Mouse (Mus musculus) midbrain, embryonic 16.5 days (tissue): ENCODE data around the gene Ccdc50. TPM values are rescaled to one million over a fixed set of nuclear protein-coding genes. Genes with fewer than 3 reads are reported as not detected.
A peak's percentile ranks its signal among the peaks of the same experiment; 100 is the strongest.

Experiments used
- ATAC-seq: fragments of 200-750 bp; cut with Nextera tagmentation; 2 replicates; pipeline ENCODE4 v1.8.0; 2017; ENCODE audit warnings: moderate TSS enrichment
- H3K27ac ChIP-seq: fragments of 300-500 bp; sonication (generic); 2 replicates; pipeline ENCODE4 v1.5.1; 2014; ENCODE audit warnings: mild to moderate bottlenecking, low read length, mixed read lengths
- H3K27me3 ChIP-seq: fragments of 300-500 bp; sonication (generic); 2 replicates; pipeline ENCODE4 v1.6.1; 2014; ENCODE audit warnings: low read depth, low read length, mixed read lengths; ENCODE audit not compliant: control insufficient read depth, insufficient read depth
- H3K36me3 ChIP-seq: fragments of 300-500 bp; sonication (generic); 2 replicates; pipeline ENCODE4 v1.6.1; 2014; ENCODE audit warnings: mild to moderate bottlenecking, low read length, moderate library complexity, mixed read lengths; ENCODE audit not compliant: control insufficient read depth, insufficient read depth
- H3K4me1 ChIP-seq: fragments of 300-500 bp; sonication (generic); 2 replicates; pipeline ENCODE4 v1.6.1; 2014; ENCODE audit warnings: mild to moderate bottlenecking, low read length, mixed read lengths; ENCODE audit not compliant: control insufficient read depth, insufficient read depth
- H3K4me2 ChIP-seq: fragments of 300-500 bp; sonication (generic); 2 replicates; pipeline ENCODE4 v1.6.1; 2014; ENCODE audit warnings: mild to moderate bottlenecking, low read length, mixed read lengths
- H3K4me3 ChIP-seq: fragments of 300-500 bp; sonication (generic); 2 replicates; pipeline ENCODE4 v1.5.1; 2014; ENCODE audit warnings: low read depth, mild to moderate bottlenecking, low read length, moderate library complexity, mixed read lengths
- H3K9ac ChIP-seq: fragments of 300-500 bp; sonication (generic); 2 replicates; pipeline ENCODE4 v1.6.1; 2014; ENCODE audit warnings: low read depth, low read length, mixed read lengths
- H3K9me3 ChIP-seq: fragments of 300-500 bp; sonication (generic); replicated peaks from 2 replicates; pipeline ENCODE4 v1.6.1; 2014; ENCODE audit warnings: mild to moderate bottlenecking, low read length, mixed read lengths; ENCODE audit not compliant: control insufficient read depth, poor library complexity, severe bottlenecking
- WGBS: fragments of 180-500 bp; shearing (Covaris S2); extraction: QIAGEN DNeasy Blood & Tissue Kit; methylation state at CpG from one replicate; pipeline ENCODE4 v1.1.7; 2014; 5-methylcytosine and 5-hydroxymethylcytosine counted together
- polyA plus RNA-seq: library from polyadenylated mRNA; unstranded; fragments of >200 nt; fragmentation: Nextera tagmentation; extraction: Ambion mirVana; gene quantifications from 2 replicates; pipeline ENCODE4 v1.2.1, GENCODE M21; 2015

Ccdc50 gene
- polyA plus RNA-seq, result 42.3 and 45.4 TPM in 2 replicates

DNA sequence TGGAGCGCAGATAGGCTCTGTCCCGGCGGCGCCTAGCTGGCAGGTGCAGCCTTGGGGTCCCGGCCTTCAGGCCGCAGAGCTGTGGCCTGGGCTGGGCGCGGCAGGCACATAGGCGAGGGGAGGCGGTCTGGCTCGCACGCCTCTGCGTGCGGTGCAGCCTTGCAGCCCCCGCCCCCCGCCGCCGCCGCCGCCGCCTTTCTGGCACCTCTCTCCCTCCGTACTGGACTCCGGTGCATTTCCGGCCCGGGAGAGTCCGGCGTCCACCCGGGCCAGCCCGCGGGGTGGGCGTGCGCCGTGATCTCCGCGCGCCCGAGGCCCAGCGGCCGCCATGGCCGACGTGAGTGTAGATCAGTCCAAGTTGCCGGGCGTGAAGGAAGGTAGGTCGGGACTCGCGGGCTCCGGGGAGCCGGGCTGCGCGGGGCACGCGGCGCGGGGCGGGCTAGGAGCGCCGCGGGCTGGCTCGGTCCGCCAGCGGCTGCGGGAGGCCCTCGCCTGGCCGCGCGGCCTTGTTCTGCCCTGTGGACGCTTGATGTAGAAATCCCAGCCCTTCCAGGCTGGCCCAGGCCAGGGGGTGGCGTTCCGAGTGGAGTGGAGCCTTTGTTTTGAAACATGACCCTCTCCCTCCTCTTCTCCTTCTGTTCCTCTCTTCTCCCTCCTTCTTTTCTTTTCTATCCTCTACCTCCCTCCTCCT lies at the start of gene Ccdc50:
TSS of gene Ccdc50 (plus strand) at position 109 of the 691 bp plus-strand sequence.
- under 1% methylated on average over 51 of the region's 69 CpGs for WGBS
- H3K27ac ChIP-seq, result peak within 1 kb of the TSS; percentile 94
- H3K4me3 ChIP-seq, result peak within 1 kb of the TSS; percentile 66
- no peaks in the 10 kb centered on the region for H3K27me3 ChIP-seq
- H3K9ac ChIP-seq, result peak within 1 kb of the TSS; percentile 99
- ATAC-seq, result peak; percentile 98
- H3K4me1 ChIP-seq, result peaks cover 38% of the 10 kb centered on the region
- H3K9me3 ChIP-seq, result no peaks in the 10 kb centered on the region
- peak within 1 kb of the TSS; percentile 73 for H3K4me2 ChIP-seq
- H3K36me3 ChIP-seq, result no peaks in the 10 kb centered on the region

DNA sequence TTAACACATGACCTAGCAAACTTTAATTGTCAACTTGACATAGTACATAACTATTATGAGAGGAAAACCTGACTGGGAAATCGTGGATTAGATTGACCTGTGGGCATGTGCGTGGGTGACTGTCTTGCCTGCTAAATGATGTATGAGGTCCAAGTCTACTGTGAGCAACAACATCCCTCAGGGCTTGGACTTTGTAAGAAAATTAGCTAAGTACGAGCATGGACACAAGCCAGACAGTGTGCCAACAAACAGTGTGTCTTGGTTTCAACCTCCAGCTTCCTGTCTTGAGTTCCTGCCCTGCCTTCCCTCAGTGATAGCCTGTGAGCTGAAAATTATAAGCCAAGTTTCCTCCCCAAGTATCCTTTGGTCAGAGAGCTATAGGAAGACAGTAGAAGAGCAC lies 41.1 kb upstream of the Ccdc50 start:
- H3K9ac ChIP-seq, result no peak overlapping the region
- 88% methylated on average over 3 of the region's 3 CpGs for WGBS
- no peaks in the 10 kb centered on the region for H3K4me1 ChIP-seq
- H3K27me3 ChIP-seq, result no peaks in the 10 kb centered on the region
- H3K9me3 ChIP-seq, result no peaks in the 10 kb centered on the region
- ATAC-seq, result no peak
- no peak overlapping the region for H3K4me2 ChIP-seq
- H3K4me3 ChIP-seq, result no peak overlapping the region
- H3K36me3 ChIP-seq, result no peaks in the 10 kb centered on the region
- H3K27ac ChIP-seq, result no peak overlapping the region

DNA sequence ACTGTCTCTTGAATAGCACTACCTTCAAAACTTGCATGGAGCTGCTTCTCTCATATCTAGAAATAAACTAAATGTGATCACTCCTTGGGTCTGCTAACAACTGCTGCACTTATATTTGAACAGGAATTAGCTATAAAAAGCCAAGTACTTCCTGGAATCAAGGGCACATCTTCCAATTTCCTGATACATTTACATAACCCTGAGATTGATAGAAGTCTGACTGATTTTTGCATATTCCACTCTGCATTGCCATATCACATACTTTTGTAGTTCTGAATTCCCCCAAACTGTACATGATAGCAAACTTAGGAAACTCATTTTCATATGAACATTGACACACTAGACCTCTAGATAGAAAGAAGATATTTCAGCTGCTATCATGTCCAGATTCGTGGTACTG lies 40.3 kb upstream of the Ccdc50 start:
- H3K4me1 ChIP-seq, result no peaks in the 10 kb centered on the region
- no peaks in the 10 kb centered on the region for H3K9me3 ChIP-seq
- no peaks in the 10 kb centered on the region for H3K27me3 ChIP-seq
- WGBS, result 80% methylated on average over 1 of the region's 1 CpGs
- no peak overlapping the region for H3K4me2 ChIP-seq
- H3K9ac ChIP-seq, result no peak overlapping the region
- no peak overlapping the region for H3K27ac ChIP-seq
- no peak for ATAC-seq
- no peak overlapping the region for H3K4me3 ChIP-seq
- no peaks in the 10 kb centered on the region for H3K36me3 ChIP-seq

DNA sequence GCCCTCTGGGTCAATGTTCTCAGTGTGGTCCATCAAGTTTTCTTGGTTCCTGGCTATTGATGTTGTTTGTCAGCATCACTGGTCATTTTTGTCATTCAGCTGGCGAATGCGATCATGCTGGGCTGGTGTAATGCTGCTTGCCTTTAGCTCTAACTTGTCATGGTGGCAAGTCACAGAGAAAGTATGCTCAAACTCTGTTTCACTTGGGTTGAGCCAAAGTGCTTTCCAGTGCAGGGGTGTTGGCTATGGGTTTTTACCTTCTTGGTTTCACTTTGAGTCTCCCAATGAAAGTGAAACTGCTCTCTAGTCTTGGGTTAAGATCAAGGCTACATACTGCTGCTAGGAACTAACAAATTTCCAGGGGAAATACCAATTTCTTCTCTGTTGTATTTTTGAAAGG lies 39.4 kb upstream of the Ccdc50 start:
- Histone ChIP-seq H3K9me3 (no peaks in the 10 kb centered on the region), H3K27ac (no peak overlapping the region), H3K9ac (no peak overlapping the region), H3K4me2 (no peak overlapping the region), H3K36me3 (no peaks in the 10 kb centered on the region), H3K4me3 (no peak overlapping the region), H3K27me3 (no peaks in the 10 kb centered on the region), H3K4me1 (no peaks in the 10 kb centered on the region)
- ATAC-seq, result no peak
- WGBS, result 90% methylated on average over 2 of the region's 2 CpGs

DNA sequence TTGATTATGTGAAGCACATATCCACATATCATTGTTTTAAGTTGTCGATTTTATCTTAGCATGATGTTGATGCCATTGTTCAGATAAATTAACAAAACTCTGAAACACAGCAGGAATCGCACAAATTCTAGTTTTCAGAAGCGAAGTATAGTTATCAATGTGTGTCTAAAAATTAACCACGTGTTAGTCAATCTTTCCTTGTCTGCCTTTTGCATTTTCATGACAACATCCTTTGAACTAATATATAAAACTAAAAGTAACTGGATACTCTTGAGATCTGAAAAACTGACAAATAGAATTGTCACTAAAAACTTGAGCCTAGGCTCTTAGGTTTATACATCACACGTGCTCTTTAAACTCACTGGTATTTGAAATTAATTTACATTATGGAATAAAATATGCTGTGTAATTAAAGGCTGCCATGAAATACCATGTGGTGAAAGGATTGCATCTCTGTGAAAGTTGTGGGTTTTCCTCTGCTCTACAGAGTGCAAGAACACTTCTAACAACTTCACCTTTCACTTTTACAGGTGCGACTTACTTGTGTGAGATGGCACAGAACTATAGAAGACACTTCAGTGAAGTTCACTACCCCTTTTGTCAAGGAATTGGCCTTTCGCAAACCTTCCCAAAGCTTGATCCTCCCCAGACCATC lies 38.7 kb upstream of the Ccdc50 start:
- H3K4me1 ChIP-seq, result no peaks in the 10 kb centered on the region
- H3K4me2 ChIP-seq, result no peak overlapping the region
- H3K9me3 ChIP-seq, result no peaks in the 10 kb centered on the region
- 89% methylated on average over 7 of the region's 7 CpGs for WGBS
- H3K4me3 ChIP-seq, result no peak overlapping the region
- no peaks in the 10 kb centered on the region for H3K27me3 ChIP-seq
- no peaks in the 10 kb centered on the region for H3K36me3 ChIP-seq
- ATAC-seq, result no peak
- H3K9ac ChIP-seq, result no peak overlapping the region
- H3K27ac ChIP-seq, result no peak overlapping the region

DNA sequence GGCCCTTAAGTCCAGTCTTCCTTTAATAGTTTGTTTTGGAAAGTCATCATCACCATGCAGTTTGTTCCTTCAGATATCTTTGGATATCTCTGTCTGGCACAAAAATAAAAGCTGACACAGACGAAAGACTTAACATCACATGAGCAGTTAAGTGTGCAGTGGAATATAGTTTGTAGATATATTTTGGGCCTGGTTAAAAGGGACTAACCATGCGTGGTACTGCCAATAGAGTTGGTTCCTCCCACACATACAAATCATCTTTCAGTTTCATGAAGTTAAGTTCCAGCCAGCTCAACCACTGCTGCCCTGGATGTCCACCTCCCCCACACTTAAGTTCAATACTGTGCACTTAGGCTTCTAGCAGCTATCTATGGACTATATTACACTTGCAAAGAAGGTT lies 34.2 kb upstream of the Ccdc50 start:
- H3K9me3 ChIP-seq, result no peaks in the 10 kb centered on the region
- no peaks in the 10 kb centered on the region for H3K36me3 ChIP-seq
- H3K9ac ChIP-seq, result no peak overlapping the region
- no peak overlapping the region for H3K4me3 ChIP-seq
- H3K27me3 ChIP-seq, result no peaks in the 10 kb centered on the region
- no peaks in the 10 kb centered on the region for H3K4me1 ChIP-seq
- no peak for ATAC-seq
- no peak overlapping the region for H3K4me2 ChIP-seq
- WGBS, result 89% methylated on average over 2 of the region's 2 CpGs
- no peak overlapping the region for H3K27ac ChIP-seq

DNA sequence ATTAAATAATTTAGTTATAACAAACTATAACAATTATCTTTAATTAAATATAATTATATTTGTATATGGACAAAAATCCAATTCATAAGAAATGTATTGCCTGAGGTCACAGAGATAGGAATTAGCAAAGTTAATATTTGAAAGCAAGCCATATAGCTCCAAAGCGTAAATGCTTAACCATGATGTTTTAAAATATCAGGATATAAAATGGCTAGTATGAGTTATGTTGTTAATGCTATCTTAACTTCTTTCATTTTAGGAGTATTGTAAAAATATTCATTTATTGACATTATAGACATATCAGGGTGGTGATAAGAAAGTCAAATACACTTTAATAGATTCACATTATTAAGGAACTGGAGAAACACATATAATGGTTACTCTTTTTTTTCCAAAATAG lies 28.6 kb upstream of the Ccdc50 start:
- Histone ChIP-seq H3K4me2 (no peak overlapping the region), H3K27me3 (no peaks in the 10 kb centered on the region), H3K4me3 (no peak overlapping the region), H3K9ac (no peak overlapping the region), H3K27ac (no peak overlapping the region), H3K36me3 (no peaks in the 10 kb centered on the region), H3K4me1 (no peaks in the 10 kb centered on the region), H3K9me3 (no peaks in the 10 kb centered on the region)
- WGBS, result 98% methylated on average over 1 of the region's 1 CpGs
- no peak for ATAC-seq

DNA sequence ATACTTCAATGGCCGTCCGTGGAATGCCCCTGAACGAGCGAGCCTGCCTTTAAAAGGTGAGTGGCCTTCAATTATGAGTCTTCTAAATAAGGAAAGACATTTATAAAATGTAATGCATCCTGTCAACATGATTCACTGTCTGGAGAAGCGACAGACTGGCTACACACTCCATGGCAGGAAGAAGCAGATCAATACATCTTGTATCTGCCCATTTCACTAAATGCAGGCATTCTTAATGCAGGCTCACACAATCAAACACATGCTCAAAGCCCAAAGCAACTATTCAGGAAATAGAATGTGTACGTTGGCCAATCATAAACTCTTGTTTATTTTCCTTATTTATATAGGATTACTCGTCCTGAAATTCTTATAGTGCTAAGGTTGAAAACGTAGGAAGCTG lies 18.5 kb upstream of the Ccdc50 start, which contains the start of gene Uts2b:
TSS of gene Uts2b (minus strand) at position 49 of the 400 bp plus-strand sequence.
- WGBS, result 86% methylated on average over 8 of the region's 8 CpGs
- no peak for ATAC-seq
- Histone ChIP-seq H3K27ac (no peak within 1 kb of the TSS), H3K4me3 (no peak within 1 kb of the TSS), H3K36me3 (no peaks in the 10 kb centered on the region), H3K9ac (no peak within 1 kb of the TSS), H3K4me2 (no peak within 1 kb of the TSS), H3K4me1 (no peaks in the 10 kb centered on the region), H3K27me3 (no peaks in the 10 kb centered on the region), H3K9me3 (no peaks in the 10 kb centered on the region)

DNA sequence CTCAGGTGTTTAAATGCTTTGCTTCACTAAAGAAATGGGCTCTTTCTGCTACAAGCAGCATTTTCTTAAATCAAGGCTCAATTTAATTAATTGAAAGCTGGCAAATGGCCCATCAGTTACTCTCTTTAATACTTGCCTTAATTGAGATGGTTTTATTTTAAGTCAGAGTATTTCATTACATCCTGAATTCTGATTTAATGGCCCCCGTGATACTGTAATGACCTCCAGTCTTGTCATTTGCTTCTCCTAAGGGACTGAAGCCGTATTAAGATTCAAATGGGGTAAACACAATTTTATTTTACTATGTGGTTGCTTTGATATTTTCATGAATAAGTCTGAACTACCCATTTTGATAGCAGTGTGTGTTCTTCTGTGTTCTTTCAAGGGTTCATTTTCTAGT lies 18.0 kb upstream of the Ccdc50 start:
- Histone ChIP-seq H3K4me1 (no peaks in the 10 kb centered on the region), H3K9ac (no peak overlapping the region), H3K36me3 (no peaks in the 10 kb centered on the region), H3K4me3 (no peak overlapping the region), H3K27me3 (no peaks in the 10 kb centered on the region), H3K4me2 (no peak overlapping the region), H3K27ac (no peak overlapping the region), H3K9me3 (no peaks in the 10 kb centered on the region)
- no peak for ATAC-seq
- 75% methylated on average over 2 of the region's 2 CpGs for WGBS
